Mouse (Mus musculus): ENCODE measurements around the gene Mvd. TPM values are rescaled to one million over a fixed set of nuclear protein-coding genes. Genes with fewer than 3 reads are reported as not detected.
A peak's percentile ranks its signal among the peaks of the same experiment; 100 is the strongest.

The Mvd gene
- polyA plus RNA-seq, 1 experiment = 30.5 TPM

GRCm38 (mm10) chr8:122435375-122435774, 7.8 kb downstream of the Mvd start:
- WGBS = 89% methylated on average over 6 of the region's 6 CpGs
- no peak overlapping the region for H3K4me3 ChIP-seq (ENCODE audit: low read depth, low read length)
- H3K36me3 ChIP-seq (ENCODE audit: control insufficient read depth, insufficient read depth, low read length) = peaks cover 11% of the 10 kb centered on the region
- TF ChIP-seq POLR2A (IDR thresholded peaks at IDR 0.05; ENCODE audit: low read depth, low read length) = no peak
- peak; percentile 49; the same call in 1 of the 2 replicates for TF ChIP-seq CTCF (IDR thresholded peaks at IDR 0.05; ENCODE audit: extremely low read depth, insufficient read length, insufficient replicate concordance, low read depth, low read length)
- H3K27me3 ChIP-seq (ENCODE audit: control insufficient read depth, insufficient read depth, low read length) = no peaks in the 10 kb centered on the region
- peaks cover 15% of the 10 kb centered on the region for H3K4me1 ChIP-seq (ENCODE audit: control insufficient read depth, insufficient read depth, insufficient read length, low read length)
- H3K27ac ChIP-seq (ENCODE audit: insufficient read depth, low read depth, low read length) = no peak overlapping the region

GRCm38 (mm10) chr8:122433269-122433905, 9.8 kb downstream of the Mvd start:
- Histone ChIP-seq H3K4me1 (ENCODE audit: control insufficient read depth, insufficient read depth, insufficient read length, low read length) (peaks cover 15% of the 10 kb centered on the region), H3K36me3 (ENCODE audit: control insufficient read depth, insufficient read depth, low read length) (peaks cover 11% of the 10 kb centered on the region), H3K27ac (ENCODE audit: insufficient read depth, low read depth, low read length) (peak overlapping the region; percentile 85), H3K4me3 (ENCODE audit: low read depth, low read length) (peak overlapping the region; percentile 93), H3K27me3 (ENCODE audit: control insufficient read depth, insufficient read depth, low read length) (no peaks in the 10 kb centered on the region)
- WGBS = 60% methylated on average over 11 of the region's 11 CpGs
- TF ChIP-seq CTCF (IDR thresholded peaks at IDR 0.05; ENCODE audit: extremely low read depth, insufficient read length, insufficient replicate concordance, low read depth, low read length) (no peak), POLR2A (IDR thresholded peaks at IDR 0.05; ENCODE audit: low read depth, low read length) (no peak)

- Histone ChIP-seq H3K36me3 (ENCODE audit: control insufficient read depth, insufficient read depth, low read length) (peaks cover 10% of the 10 kb centered on the region), H3K4me3 (ENCODE audit: low read depth, low read length) (peak within 1 kb of the TSS; percentile 93), H3K27me3 (ENCODE audit: control insufficient read depth, insufficient read depth, low read length) (no peaks in the 10 kb centered on the region), H3K27ac (ENCODE audit: insufficient read depth, low read depth, low read length) (peak within 1 kb of the TSS; percentile 85), H3K4me1 (ENCODE audit: control insufficient read depth, insufficient read depth, insufficient read length, low read length) (peaks cover 15% of the 10 kb centered on the region)
- WGBS = 2% methylated on average over 45 of the region's 45 CpGs
- TF ChIP-seq CTCF (IDR thresholded peaks at IDR 0.05; ENCODE audit: extremely low read depth, insufficient read length, insufficient replicate concordance, low read depth, low read length) (no peak), POLR2A (IDR thresholded peaks at IDR 0.05; ENCODE audit: low read depth, low read length) (peak; percentile 29)
Measured at GRCm38 (mm10) chr8:122432443-122433268, 10.6 kb downstream of the Mvd start, which contains the start of gene Cyba. TSS of gene Cyba (minus strand) at chr8:122432930.

- peak overlapping the region; percentile 85 for H3K27ac ChIP-seq (ENCODE audit: insufficient read depth, low read depth, low read length)
- no peaks in the 10 kb centered on the region for H3K27me3 ChIP-seq (ENCODE audit: control insufficient read depth, insufficient read depth, low read length)
- H3K4me3 ChIP-seq (ENCODE audit: low read depth, low read length) = peak overlapping the region; percentile 93
- peaks cover 14% of the 10 kb centered on the region for H3K4me1 ChIP-seq (ENCODE audit: control insufficient read depth, insufficient read depth, insufficient read length, low read length)
- TF ChIP-seq POLR2A (IDR thresholded peaks at IDR 0.05; ENCODE audit: low read depth, low read length) (no peak), CTCF (IDR thresholded peaks at IDR 0.05; ENCODE audit: extremely low read depth, insufficient read length, insufficient replicate concordance, low read depth, low read length) (no peak)
- H3K36me3 ChIP-seq (ENCODE audit: control insufficient read depth, insufficient read depth, low read length) = peaks cover 9% of the 10 kb centered on the region
- 19% methylated on average over 18 of the region's 18 CpGs for WGBS
Measured at GRCm38 (mm10) chr8:122431694-122432442, 11.4 kb downstream of the Mvd start.

- Histone ChIP-seq H3K4me3 (ENCODE audit: low read depth, low read length) (no peak overlapping the region), H3K4me1 (ENCODE audit: control insufficient read depth, insufficient read depth, insufficient read length, low read length) (peaks cover 14% of the 10 kb centered on the region), H3K27ac (ENCODE audit: insufficient read depth, low read depth, low read length) (0 out of 2 replicates have a peak overlapping the region, but pooled peaks have one; percentile 37), H3K27me3 (ENCODE audit: control insufficient read depth, insufficient read depth, low read length) (no peaks in the 10 kb centered on the region), H3K36me3 (ENCODE audit: control insufficient read depth, insufficient read depth, low read length) (peaks cover 8% of the 10 kb centered on the region)
- 74% methylated on average over 3 of the region's 3 CpGs for WGBS
- no peak for TF ChIP-seq POLR2A (IDR thresholded peaks at IDR 0.05; ENCODE audit: low read depth, low read length)
- no peak for TF ChIP-seq CTCF (IDR thresholded peaks at IDR 0.05; ENCODE audit: extremely low read depth, insufficient read length, insufficient replicate concordance, low read depth, low read length)
Measured at GRCm38 (mm10) chr8:122430646-122431045, 12.6 kb downstream of the Mvd start.

- 74% methylated on average over 10 of the region's 10 CpGs for WGBS
- TF ChIP-seq POLR2A (IDR thresholded peaks at IDR 0.05; ENCODE audit: low read depth, low read length) = no peak
- TF ChIP-seq CTCF (IDR thresholded peaks at IDR 0.05; ENCODE audit: extremely low read depth, insufficient read length, insufficient replicate concordance, low read depth, low read length) = no peak
- Histone ChIP-seq H3K27me3 (ENCODE audit: control insufficient read depth, insufficient read depth, low read length) (no peaks in the 10 kb centered on the region), H3K4me1 (ENCODE audit: control insufficient read depth, insufficient read depth, insufficient read length, low read length) (peaks cover 14% of the 10 kb centered on the region), H3K4me3 (ENCODE audit: low read depth, low read length) (no peak overlapping the region), H3K27ac (ENCODE audit: insufficient read depth, low read depth, low read length) (peak overlapping the region; percentile 37; the same call in 1 of the 2 replicates), H3K36me3 (ENCODE audit: control insufficient read depth, insufficient read depth, low read length) (peaks cover 9% of the 10 kb centered on the region; the same call in 1 of the 2 replicates)
Measured at GRCm38 (mm10) chr8:122430058-122430636, 13.1 kb downstream of the Mvd start.

All from small intestine, adult 2 months (tissue).